Mouse (Mus musculus): ENCODE measurements at regions not wholly inside any gene's neighbourhood (a gene's known extent, or its start where the extent isn't known, plus 50 kb on each side); places are given as distances from the start of the nearest gene placed in this dataset.
"Not testable (repeated sequence)": the region's sequence is repeated elsewhere in the genome, so short reads cannot be mapped to it uniquely, and the experiment has no call there.

GRCm38 (mm10) chr13:74563483-74564330 lies 69.9 kb upstream of the Zfp825 start:
- H3K9me3 ChIP-seq (ENCODE audit: control insufficient read depth, low read length); H3K36me3 ChIP-seq (ENCODE audit: control insufficient read depth, insufficient read depth, low read length); H3K4me1 ChIP-seq (ENCODE audit: control insufficient read depth, insufficient read depth, low read length); H3K27me3 ChIP-seq (ENCODE audit: control insufficient read depth, insufficient read depth, low read length): not testable (repeated sequence)
- Histone ChIP-seq H3K9ac (replicated peaks; ENCODE audit: low read depth, low read length) (peak overlapping the region; percentile 53), H3K4me3 (ENCODE audit: low read depth, low read length) (peak overlapping the region; percentile 50), H3K4me2 (ENCODE audit: low read depth, low read length) (peak overlapping the region; percentile 59), H3K27ac (ENCODE audit: low read depth, low read length) (0 out of 2 replicates have a peak overlapping the region, but pooled peaks have one; percentile 28)
- WGBS: 3% methylated on average over 27 of the region's 27 CpGs
- ATAC-seq (ENCODE audit: low read depth): peak; percentile 100

- H3K27ac ChIP-seq (ENCODE audit: low read depth, low read length); ATAC-seq (ENCODE audit: low read depth); H3K27me3 ChIP-seq (ENCODE audit: control insufficient read depth, insufficient read depth, low read length); H3K9me3 ChIP-seq (ENCODE audit: control insufficient read depth, low read length); H3K36me3 ChIP-seq (ENCODE audit: control insufficient read depth, insufficient read depth, low read length); H3K4me1 ChIP-seq (ENCODE audit: control insufficient read depth, insufficient read depth, low read length): not testable (repeated sequence)
- peak overlapping the region; percentile 53 for H3K9ac ChIP-seq (replicated peaks; ENCODE audit: low read depth, low read length)
- H3K4me2 ChIP-seq (ENCODE audit: low read depth, low read length): peak overlapping the region; percentile 59
- 15% methylated on average over 2 of the region's 2 CpGs for WGBS
- H3K4me3 ChIP-seq (ENCODE audit: low read depth, low read length): peak overlapping the region; percentile 50
Observed at GRCm38 (mm10) chr13:74564331-74564727, 70.5 kb upstream of the Zfp825 start.

GRCm38 (mm10) chr13:74569967-74570366 lies 69.4 kb upstream of the Erap1 start:
- not testable (repeated sequence) for H3K27me3 ChIP-seq (ENCODE audit: control insufficient read depth, insufficient read depth, low read length); H3K4me1 ChIP-seq (ENCODE audit: control insufficient read depth, insufficient read depth, low read length); H3K27ac ChIP-seq (ENCODE audit: low read depth, low read length); ATAC-seq (ENCODE audit: low read depth); H3K36me3 ChIP-seq (ENCODE audit: control insufficient read depth, insufficient read depth, low read length); H3K4me2 ChIP-seq (ENCODE audit: low read depth, low read length); H3K9me3 ChIP-seq (ENCODE audit: control insufficient read depth, low read length); H3K4me3 ChIP-seq (ENCODE audit: low read depth, low read length); H3K9ac ChIP-seq (replicated peaks; ENCODE audit: low read depth, low read length)
- WGBS: 60% methylated on average over 4 of the region's 4 CpGs
